Mouse (Mus musculus) bone marrow, adult 2 months (tissue): ENCODE results near the gene Atp8b3. TPM values are rescaled to one million over a fixed set of nuclear protein-coding genes. Genes with fewer than 3 reads are reported as not detected.

Experiments
- H3K27ac ChIP-seq: fragments of 200-500 bp; 2 replicates; pipeline ENCODE4 v1.5.1; 2012; ENCODE audit warnings: low read depth, mild to moderate bottlenecking, control low read depth, inconsistent platforms, low read length; ENCODE audit not compliant: control insufficient read depth, poor library complexity, insufficient read depth
- H3K4me1 ChIP-seq: fragments of 200-500 bp; 2 replicates; pipeline ENCODE4 v1.6.1; 2011; ENCODE audit warnings: low read length; ENCODE audit not compliant: control insufficient read depth, insufficient read depth
- H3K4me3 ChIP-seq: fragments of 200-500 bp; replicated peaks from 2 replicates; pipeline ENCODE3; 2011; ENCODE audit warnings: mild to moderate bottlenecking, low read depth, low read length, control low read depth; ENCODE audit not compliant: control insufficient read depth
- CTCF ChIP-seq: fragments of 200-500 bp; IDR thresholded peaks from 2 replicates; pipeline ENCODE4 v1.5.1; 2011; ENCODE audit warnings: low read length, control low read depth; ENCODE audit not compliant: control insufficient read depth, insufficient read depth
- POLR2A ChIP-seq: fragments of 200-500 bp; IDR thresholded peaks from 2 replicates; pipeline ENCODE4 v1.6.1; 2011; ENCODE audit warnings: low read depth, mild to moderate bottlenecking, control low read depth, low read length, borderline replicate concordance; ENCODE audit not compliant: control insufficient read depth
- WGBS: fragments of 180-500 bp; shearing (Covaris S2); methylation state at CpG from one replicate; pipeline ENCODE4 v1.1.7; 2018; 5-methylcytosine and 5-hydroxymethylcytosine counted together
- polyA plus RNA-seq: library from polyadenylated mRNA; stranded (reverse); fragments of >200 nt; gene quantifications from 2 replicates; pipeline ENCODE4 v1.2.4, GENCODE M21; 2011; ENCODE audit warnings: low replicate concordance; ENCODE audit not compliant: missing spikeins, insufficient read depth, insufficient read length

The Atp8b3 gene
- polyA plus RNA-seq, 1 experiment: not detected

DNA sequence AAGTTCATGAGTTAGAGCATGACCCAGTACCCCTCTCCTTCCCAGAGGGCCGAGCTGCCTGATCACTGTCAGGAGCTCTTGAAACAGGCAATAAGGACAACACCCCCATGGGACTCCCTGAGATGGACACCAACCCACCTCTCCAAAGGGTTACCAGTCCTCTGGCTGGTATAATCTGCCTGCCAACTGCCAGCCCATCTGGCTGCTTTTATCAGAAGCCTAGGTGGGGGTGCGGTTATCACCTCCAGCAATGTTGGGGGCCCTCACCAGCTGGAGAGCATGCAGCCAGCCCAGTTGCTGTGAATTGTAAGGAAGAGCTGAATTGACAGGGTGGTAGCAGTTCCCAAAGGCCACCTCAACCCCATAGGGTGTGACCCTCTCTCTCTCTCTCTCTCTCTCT, 33.6 kb upstream of the Atp8b3 start:
- no peak for TF ChIP-seq POLR2A
- Histone ChIP-seq H3K27ac (peak overlapping the region; percentile 74), H3K4me3 (no peak overlapping the region), H3K4me1 (peaks cover 15% of the 10 kb centered on the region)
- WGBS: 70% methylated on average over 2 of the region's 2 CpGs

DNA sequence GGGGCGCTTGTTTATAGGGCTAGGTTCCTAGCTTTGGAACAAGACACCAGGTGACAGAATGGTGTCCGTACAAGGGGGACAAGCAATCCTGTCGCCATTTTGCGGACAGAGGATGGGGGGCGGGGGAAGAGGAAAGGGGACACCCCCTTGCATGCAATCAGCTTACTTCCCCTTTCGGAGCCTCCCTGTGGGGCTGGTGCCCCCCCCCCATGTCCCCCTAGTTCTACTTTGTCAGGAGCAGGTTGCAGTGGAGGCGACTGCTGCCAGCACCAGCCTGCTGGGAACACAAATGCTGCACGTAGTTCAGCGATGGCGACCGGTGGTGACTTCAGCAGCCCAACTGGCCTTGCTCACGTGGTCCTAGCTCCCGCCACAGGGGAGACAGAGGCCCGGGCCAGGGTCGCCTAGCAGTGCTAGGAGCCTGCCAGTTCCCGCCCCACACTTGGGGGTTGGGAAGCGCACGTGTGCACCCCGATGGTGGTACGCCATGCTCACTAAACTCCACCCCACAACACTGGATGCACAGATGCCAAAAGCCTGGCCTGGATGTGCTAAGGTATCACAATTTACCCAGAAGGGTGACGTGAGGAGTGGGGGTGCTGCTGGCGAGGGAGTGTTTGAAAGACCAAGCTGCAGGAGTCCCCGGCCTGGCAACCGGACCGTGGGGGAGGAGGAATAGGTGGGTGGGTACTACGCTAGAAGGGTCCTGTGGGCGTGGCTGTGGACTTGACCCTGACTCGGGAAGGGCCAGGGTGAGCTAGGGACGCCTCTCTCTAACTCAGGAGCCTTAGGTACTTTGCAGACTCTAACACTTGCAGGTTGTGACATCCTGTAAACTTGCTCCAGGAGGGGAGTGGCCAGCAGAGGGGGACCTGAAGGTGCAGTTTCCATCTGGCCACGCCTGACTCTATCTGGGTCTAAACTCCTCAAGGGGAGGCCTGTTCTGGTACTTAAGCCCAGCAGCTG, 32.2 kb upstream of the Atp8b3 start:
- WGBS: 8% methylated on average over 29 of the region's 30 CpGs
- 0 out of 2 replicates have a peak, but pooled peaks have one; percentile 0 for TF ChIP-seq CTCF
- TF ChIP-seq POLR2A: peak; percentile 37; the same call in 1 of the 2 replicates
- Histone ChIP-seq H3K4me1 (peaks cover 15% of the 10 kb centered on the region), H3K27ac (peak overlapping the region; percentile 74), H3K4me3 (peak overlapping the region; percentile 49)

DNA sequence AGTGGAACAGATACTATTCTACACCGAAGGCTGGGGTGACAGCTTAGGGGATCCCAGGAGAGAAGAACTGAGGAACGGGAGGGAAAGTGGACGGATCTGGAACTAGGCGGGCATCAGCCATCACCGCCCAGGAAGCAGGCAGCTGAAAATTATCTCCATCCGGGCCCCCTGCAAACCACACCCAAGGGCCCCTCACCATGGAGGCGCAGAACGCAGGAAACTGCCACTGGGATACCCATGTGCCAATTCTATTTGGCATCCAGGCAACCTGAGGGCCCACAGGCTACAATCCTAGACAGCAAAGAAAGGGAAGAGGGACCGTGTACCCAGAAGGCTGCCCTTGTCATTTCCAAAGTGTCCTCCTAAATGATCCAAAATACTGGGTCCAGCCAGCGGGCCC, 31.5 kb upstream of the Atp8b3 start:
- Histone ChIP-seq H3K4me3 (peak overlapping the region; percentile 69), H3K4me1 (peaks cover 14% of the 10 kb centered on the region), H3K27ac (peak overlapping the region; percentile 74)
- WGBS: 38% methylated on average over 10 of the region's 10 CpGs
- TF ChIP-seq CTCF: no peak
- TF ChIP-seq POLR2A: no peak

DNA sequence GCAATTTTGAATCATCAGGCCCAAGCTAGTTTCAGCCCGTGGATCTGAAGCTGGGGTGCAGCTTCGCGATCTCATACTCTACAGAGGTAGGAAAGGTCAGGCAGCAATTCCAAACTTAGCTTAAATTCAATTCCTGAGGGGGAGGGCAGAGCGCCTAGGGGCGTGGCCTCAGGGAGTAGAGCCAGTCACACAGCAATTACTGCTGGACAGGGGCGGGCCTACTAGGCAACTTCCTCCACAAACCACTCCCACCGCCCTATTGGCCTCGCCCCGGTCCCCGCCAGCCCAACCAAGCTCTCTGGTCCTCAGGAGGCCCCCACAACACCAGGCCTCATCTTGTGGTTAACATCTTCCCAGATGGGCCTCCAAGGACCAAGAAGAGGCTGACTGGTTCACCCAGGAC, 30.7 kb upstream of the Atp8b3 start:
- Histone ChIP-seq H3K27ac (peak overlapping the region; percentile 74), H3K4me1 (peaks cover 14% of the 10 kb centered on the region)
- no peak for TF ChIP-seq CTCF
- 0 out of 2 replicates have a peak, but pooled peaks have one; percentile 15 for TF ChIP-seq POLR2A

DNA sequence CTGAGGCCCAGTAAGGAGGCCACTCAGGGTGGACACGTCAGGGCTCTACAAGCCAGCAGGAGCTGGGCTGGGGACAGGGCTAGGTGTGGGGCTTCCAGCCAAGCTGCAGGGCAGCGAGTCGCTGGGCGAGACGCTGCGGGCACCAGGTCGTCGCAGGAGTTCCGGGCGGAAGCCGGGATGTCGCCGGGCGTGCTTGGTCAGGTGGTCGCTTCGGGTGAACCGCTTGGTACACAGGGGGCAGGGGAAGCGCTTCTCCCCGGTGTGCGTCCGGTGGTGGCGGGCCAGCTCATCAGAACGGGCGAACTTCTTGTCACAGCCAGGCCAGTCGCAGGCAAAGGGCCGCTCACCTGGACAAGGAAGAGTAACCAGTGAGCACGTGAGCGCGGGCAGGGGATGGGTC, 30.0 kb upstream of the Atp8b3 start:
- no peak overlapping the region for H3K4me3 ChIP-seq
- TF ChIP-seq CTCF: no peak
- no peak for TF ChIP-seq POLR2A
- WGBS: 92% methylated on average over 29 of the region's 29 CpGs

More for the DNA sequence above, 30.7 kb upstream of the Atp8b3 start:
- 2% methylated on average over 10 of the region's 10 CpGs for WGBS
- peak overlapping the region; percentile 69 for H3K4me3 ChIP-seq

DNA sequence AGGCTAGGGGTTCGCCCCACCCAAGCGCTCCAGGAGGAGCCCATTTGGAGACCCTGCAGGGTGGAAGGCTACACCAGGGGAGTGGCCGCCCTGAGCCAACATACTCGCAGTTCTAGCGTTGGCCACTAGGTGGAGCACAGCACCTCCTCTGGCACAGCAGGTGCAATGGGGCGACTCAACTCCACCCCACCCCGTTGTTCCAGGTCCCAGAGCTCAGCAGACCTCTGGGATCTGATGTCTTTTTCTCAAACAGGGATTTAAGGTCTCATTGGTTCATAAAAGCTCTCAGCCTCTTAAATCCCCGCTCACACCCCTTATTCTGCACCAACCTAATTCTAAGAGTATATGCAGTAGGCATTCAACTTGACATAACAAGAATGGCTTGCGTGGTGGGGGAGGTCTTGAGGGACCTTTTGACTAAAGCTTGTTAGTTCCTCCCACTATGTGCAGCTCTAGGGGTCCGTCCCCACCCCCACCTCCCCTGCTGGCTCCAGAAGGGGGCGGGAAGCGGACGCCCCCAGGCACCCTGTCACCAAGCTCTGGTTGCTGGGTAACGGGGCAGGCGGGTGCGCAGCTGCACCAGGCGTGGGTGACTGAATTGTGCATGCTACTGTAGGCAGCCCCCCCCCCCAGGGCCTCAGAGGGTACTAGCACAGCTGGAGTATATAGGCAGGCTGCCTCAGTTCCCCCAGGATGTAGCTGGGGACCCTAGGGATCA, 27.6 kb upstream of the Atp8b3 start:
- 38% methylated on average over 17 of the region's 17 CpGs for WGBS
- peaks cover 6% of the 10 kb centered on the region; the same call in 1 of the 2 replicates for H3K4me1 ChIP-seq
- no peak overlapping the region for H3K4me3 ChIP-seq
- no peak overlapping the region for H3K27ac ChIP-seq
- TF ChIP-seq POLR2A: peak; percentile 16; the same call in 1 of the 2 replicates
- peak; percentile 99 for TF ChIP-seq CTCF

More for the DNA sequence above, 30.0 kb upstream of the Atp8b3 start:
- H3K4me1 ChIP-seq: peaks cover 12% of the 10 kb centered on the region
- H3K27ac ChIP-seq: no peak overlapping the region

DNA sequence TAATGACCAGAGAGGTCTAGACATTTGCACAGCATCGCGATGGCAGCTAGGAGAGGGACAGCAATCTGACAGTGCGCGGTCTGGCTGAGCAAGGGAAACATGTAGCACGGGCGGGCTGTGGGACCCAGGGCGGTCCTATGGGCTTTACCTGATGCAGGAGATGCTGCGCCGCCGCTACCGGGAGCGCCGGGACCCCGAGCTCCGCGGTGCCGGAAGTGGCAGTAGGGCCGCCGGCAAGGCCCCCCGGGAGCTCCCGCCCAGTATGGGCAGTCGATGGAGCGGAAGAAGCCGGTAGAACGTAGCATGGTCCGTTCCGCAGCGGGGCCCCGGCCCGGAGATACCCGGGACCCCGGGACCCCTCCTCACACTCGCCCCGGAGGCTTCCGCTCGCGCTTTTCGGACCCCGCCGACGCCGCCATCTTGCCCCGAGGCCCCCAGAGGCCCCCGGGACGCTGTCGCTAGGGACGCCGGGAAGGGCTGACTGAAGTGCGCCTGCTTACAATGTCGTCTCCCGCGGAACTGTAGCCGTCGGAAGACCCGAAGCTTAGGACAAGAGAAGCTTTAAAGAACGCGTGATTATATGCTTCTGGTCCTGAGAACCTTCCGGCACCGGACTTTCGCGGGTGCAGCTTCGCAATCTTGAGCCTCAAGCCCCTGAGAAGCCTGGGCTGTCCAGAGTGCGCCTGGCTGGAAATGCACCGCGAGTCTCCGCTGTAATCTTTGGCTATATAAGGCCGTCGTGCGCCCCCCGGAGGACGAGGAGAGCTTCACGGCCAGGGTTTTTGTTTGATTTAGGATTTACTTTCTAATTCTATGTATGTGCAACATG, 22.4 kb upstream of the Atp8b3 start, which contains the start of gene Rexo1:
Gene Rexo1 (minus strand): TSS at position 445 of the 829 bp plus-strand sequence.
- TF ChIP-seq CTCF (peak; percentile 87), POLR2A (peak; percentile 12; the same call in 1 of the 2 replicates)
- H3K27ac ChIP-seq: peak within 1 kb of the TSS; percentile 90
- 1% methylated on average over 72 of the region's 72 CpGs for WGBS
- H3K4me3 ChIP-seq: peak within 1 kb of the TSS; percentile 86
- peaks cover 6% of the 10 kb centered on the region for H3K4me1 ChIP-seq

DNA sequence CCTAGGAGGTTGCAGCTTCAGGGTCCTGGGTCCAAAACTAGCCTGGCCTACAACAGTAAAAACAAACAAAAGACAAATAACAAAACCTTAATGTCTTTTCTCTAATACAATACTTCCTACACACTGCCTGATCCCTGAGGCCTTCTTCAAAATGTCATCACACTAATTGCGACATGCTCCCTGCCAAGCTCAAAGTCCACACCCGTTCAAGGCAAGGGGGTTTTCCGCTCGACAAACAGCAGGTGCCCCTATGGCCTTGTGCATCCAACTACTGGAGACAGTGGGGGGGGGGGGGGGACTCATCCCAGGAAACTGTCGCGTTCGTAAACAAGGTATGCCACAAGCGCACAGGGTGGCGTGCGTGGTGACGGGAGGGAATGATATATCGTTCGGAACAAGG, 21.7 kb upstream of the Atp8b3 start:
- no peak for TF ChIP-seq POLR2A
- no peak for TF ChIP-seq CTCF
- WGBS: under 1% methylated on average over 13 of the region's 13 CpGs
- peak overlapping the region; percentile 86 for H3K4me3 ChIP-seq
- H3K4me1 ChIP-seq: peaks cover 6% of the 10 kb centered on the region
- peak overlapping the region; percentile 90 for H3K27ac ChIP-seq
